Mouse (Mus musculus): Measurements from ENCODE around the gene Chmp6. TPM values are rescaled to one million over a fixed set of nuclear protein-coding genes. Genes with fewer than 3 reads are reported as not detected.

Gene Chmp6
- total RNA-seq (2023) = 10 to 100 TPM; 20.4 to 32.9 TPM

GRCm38 (mm10) chr11:119913291-119913934, at the start of gene Chmp6:
Gene Chmp6 (plus strand): TSS chr11:119913441.

GRCm38 (mm10) chr11:119942727-119943427, 29.6 kb downstream of the Chmp6 start, which contains the start of gene Baiap2:
Gene Baiap2 (plus strand): TSS chr11:119942763.

Other genes with a start within 250 kb of the Chmp6 start
- 10 to 100 TPM; 14.8 to 19.1 TPM for gene Baiap2, start 29.3 kb downstream of the Chmp6 start, total RNA-seq (2023)
- 10 to 100 TPM; 53.6 to 55.4 TPM for gene Aatk, start 133.7 kb downstream of the Chmp6 start, total RNA-seq (2023)
- 10 to 100 TPM in 1 of 2 experiments, 1 to 10 TPM in 1; 9.6 to 11.1 TPM for gene Cep131, start 173.4 kb downstream of the Chmp6 start, total RNA-seq (2023)
- gene Tepsin, start 185.3 kb downstream of the Chmp6 start, total RNA-seq (2023) = 10 to 100 TPM; 16.9 to 17.8 TPM
- gene Ndufaf8, start 185.5 kb downstream of the Chmp6 start, total RNA-seq (2023) = 10 to 100 TPM; 14.2 to 19.0 TPM
- gene Slc38a10, start 237.9 kb downstream of the Chmp6 start, total RNA-seq (2023) = 10 to 100 TPM; 84.9 to 93.4 TPM